Mouse (Mus musculus): ENCODE data around the gene Kdm4b.
A peak's percentile ranks its signal among the peaks of the same experiment; 100 is the strongest.

DNA sequence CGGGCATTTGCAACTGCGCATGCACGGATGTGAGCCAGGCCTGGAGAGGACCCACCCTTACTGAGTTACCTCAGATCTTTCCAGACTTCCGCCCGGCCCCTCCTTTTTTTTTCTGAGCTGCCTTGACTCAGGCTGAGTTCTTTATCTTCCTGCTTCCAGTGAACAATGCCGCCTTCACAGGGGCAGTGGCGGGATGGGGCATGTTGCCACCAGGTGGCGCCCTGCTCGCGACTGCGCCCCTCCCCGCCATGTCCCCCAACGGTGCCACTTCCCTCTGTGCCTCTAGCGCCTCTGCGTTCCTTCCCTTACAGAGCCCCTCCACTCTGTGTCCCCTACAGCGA is 34.7 kb upstream of the Kdm4b start:
- TF ChIP-seq CTCF (IDR thresholded peaks at IDR 0.05; ENCODE audit: low read depth, low read length) (peak; percentile 85), GATA2 (IDR thresholded peaks at IDR 0.05; ENCODE audit: borderline replicate concordance, low read depth, low read length) (no peak), TAL1 (conservative IDR thresholded peaks at IDR 0.05; ENCODE audit: low read depth, low read length) (no peak), GATA1 (IDR thresholded peaks at IDR 0.05; ENCODE audit: borderline replicate concordance, low read length) (no peak)

All from G1E (cell line).